Mouse (Mus musculus) A20 (cell line): Measurements from ENCODE around the gene P4htm.

ENCODE experiments used
- DNase-seq: peaks from one replicate; pipeline ENCODE4 v3.0.0-alpha.2; 2011; ENCODE audit warnings: low read depth, low spot score

P4htm gene

DNA sequence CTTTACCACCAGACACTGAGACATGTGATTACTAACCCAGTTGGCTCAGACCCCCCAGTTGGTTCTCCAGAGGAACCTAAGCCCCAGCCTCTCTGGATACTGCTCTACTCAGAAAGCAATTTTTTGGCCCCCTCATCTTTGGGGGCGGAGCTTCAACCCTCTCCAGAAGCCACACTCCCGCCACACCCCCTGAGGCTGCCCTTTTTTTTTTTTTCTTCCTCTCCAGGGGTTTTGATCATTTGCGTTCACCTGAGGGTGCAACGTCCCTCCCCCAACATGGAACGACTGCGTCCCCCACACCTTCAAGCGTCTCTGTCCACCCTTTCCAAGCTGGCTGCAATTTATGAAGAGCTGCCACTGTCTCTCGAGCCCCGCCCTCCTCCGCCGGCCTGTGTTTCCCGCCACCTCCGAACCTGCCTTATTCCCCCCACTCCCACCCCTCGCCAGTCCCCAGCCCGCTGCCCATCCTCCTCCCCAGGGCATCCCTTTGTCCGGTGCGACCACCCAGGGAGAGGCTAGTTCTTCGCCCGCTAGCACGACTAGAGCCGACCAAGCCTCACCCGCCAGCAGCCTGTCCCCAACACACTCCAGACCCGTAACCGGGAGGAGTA, 19.4 kb downstream of the P4htm start:
- DNase-seq = peak; percentile 68

- no peak for DNase-seq
Measured at GRCm38 (mm10) chr9:108577025-108577424, 20.4 kb downstream of the P4htm start.

DNA sequence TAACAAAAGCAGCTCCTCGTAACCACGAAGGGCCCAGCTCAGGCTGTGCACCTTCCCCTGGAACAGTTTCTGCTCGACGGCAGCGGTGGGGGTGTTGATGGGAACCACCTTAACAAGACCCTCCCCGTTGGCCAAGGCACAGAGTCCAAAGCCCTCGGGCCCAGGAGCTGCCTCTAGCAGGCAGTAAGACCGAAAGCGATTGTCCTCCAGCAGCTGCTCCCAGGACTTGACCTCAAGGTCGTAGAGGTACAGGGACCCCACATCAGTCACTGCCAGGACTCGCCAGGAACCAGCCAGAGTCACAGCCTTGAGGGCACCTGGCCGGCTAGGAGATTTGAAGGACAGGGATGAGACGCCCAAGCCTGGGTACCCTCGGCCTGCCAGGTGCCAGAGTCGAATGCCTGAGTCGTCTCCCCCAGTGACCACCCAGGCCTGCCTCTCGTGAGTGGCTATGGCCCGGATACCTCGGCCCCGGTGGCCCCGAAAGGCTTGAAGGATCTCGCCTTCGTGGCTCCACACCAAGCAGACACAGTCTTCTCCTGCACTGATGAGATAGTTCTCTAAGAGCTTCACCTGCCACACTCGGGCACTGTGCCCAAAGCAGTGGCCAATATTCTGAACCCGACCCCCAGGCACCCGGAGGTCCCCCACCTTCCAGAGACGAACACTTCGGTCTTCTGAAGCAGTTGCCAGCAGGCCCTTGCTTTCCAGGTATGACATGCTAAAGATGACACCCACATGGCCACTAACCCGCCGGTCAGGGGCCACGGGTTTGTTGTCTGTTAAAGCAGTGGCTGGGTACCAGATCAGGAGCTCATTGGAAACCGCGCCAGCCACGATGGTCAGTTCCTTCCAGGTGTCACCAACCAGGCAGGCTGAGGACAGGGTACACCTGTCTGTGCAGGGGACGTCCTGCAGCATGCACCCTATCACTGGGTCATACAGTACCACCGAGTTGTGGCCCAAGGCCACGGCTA, 21.9 kb downstream of the P4htm start:
- DNase-seq = no peak

DNA sequence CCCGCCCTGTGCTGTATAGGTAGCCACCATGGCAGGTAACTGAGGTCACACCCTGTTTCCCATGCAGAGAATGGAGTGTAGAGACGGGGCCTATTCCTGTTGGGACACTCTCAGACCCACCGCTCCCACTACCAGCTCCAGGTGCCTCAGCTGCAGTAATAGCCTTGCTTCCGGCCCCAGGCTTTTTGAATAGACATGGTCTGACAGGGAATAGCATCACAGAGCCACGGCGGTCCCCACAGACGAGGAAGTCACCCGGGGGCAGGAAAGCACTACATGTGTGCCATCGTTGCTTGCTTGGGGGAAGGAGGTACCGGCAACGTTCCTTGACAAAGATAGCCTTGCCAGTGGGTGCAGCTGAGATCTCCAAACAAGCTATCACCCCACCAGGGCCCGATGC, 22.5 kb downstream of the P4htm start:
- DNase-seq = no peak

DNA sequence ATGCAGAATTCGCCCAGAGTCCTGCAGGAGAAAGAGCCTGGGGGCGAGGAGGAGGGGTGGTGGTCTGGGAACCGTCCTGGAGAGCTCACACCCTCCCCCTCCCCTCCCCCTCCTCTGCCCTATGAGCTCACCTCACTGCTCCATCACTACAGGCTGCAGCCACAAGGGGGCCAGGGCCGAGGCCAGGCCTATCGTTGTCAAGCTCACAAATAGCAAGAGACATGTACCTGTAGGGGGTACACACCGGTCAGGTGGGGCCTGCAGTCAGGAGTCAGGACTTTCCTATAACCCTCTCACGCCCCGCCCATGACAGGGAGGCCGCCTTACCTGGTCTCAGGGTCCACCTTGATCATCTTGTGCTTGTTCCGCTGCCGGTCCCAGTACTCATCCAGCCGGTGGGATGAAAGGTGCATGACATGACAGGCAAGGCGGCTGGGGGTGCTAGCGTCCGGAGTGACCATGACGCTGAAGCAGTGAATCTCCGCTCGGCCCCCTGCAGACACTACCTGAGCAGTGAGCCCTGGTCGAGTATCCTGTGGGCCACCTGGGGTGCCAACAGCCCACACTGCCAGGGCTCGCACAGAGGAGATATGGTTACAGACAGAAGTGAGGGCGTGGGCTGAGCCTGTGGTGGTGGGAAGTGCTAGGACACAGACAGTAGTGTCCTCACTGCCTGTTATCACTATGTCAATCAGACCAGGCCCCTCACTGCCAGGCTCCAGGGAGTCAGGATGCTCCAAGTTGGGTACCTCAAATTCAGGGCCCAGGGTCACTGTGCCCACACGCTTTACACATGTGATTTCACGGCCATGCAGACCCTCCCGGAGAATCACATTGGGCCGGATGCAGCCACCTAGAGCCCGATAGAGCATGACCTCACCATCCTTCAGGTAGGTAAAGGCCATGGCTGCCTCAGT, 23.4 kb downstream of the P4htm start:
- peak; percentile 78 for DNase-seq

- no peak for DNase-seq
Measured at GRCm38 (mm10) chr9:108572321-108572720, 25.1 kb downstream of the P4htm start.

- DNase-seq = no peak
Measured at GRCm38 (mm10) chr9:108571401-108571973, 26.0 kb downstream of the P4htm start.

- DNase-seq = peak; percentile 91
Measured at GRCm38 (mm10) chr9:108570207-108570896, 27.1 kb downstream of the P4htm start.

DNA sequence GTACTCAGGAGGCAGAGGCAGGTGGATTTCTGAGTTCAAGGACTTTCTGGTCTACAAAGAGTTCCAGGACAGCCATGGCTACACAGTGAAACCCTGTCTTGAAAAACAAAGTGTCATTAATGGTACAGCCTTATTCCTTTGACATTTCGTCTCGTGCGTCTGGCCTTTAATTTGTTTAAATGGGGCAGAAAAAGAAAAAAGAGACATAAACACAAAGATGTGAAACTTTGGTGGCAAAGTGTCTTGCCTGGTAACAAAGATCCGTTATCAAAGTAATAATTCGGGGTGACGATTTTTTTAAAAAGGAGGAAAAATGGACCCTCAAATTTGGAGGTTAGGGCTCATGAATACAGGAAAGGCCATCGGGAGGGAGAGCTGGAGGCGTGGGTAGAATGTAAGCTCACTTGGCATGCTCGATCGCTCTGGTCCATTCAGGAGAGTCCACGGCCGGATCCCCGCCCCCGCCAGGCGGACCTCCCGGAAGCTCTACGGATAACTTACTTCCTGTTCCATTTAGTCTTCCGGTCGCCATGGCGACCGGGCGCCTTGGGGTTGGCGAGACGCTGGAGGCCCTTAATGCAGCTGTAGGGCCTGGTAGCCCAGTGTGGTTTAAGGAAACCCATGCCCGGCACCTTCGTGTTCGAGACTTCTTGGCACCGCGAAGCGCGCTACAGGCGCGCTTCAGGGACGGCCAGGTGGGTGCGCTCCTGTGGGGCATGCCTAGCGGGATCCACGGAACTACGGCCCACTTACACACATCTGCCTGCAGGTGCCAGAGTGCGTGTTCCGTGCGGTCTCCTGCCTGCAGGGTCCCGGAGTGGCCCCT, 27.9 kb downstream of the P4htm start, which contains the start of gene Dalrd3:
Gene Dalrd3 (plus strand): TSS at position 506 of the 826 bp plus-strand sequence.
- peak; percentile 98 for DNase-seq

DNA sequence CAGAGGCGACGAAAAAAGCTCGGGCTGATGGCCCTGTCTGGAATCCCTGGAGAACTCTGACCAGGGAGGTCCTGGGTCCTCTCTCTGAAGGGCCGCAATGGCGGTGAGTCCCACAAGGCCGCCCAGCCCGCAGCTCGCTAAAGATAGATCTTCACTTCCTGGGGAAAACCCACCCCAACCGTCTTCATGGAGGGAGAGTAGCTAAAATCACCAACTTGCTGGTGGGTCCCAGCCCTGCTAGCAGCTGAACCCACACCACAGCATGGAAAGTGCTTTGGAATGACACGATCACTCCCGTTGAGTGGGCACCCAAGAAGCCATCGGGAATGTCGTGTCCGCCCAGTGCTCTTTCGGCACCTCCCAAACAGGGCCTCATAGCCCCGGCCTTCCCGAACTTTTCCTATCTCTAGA, 29.0 kb downstream of the P4htm start:
- peak; percentile 70 for DNase-seq

DNA sequence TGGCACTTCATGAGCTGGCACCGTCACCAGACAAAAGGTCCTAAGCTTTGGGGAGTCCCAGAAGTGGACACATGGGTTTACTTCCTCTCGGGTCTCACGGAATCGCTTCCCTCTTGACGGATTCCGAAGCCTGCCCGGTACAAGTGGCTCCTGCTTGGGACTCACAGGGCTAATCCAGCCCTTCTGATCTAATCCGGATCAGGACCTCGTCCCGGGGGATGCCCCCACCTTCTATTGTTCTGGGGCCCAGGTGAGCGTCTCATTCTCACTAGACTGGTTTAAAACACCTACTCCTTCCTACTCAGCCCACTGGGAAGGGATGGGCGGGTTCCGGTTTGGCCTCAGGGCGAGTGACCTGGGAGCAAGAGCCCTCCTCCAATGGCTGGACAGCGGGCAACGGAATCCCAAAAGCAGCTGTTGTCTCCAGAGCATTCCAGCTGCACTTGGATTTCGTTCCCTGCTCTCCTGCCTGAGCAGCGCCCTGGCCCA, 29.5 kb downstream of the P4htm start:
- DNase-seq = no peak

- DNase-seq = peak; percentile 98
Measured at GRCm38 (mm10) chr9:108566815-108567776, 30.4 kb downstream of the P4htm start, which contains the start of gene Ndufaf3. TSS of gene Ndufaf3 (minus strand) at chr9:108567434.

DNA sequence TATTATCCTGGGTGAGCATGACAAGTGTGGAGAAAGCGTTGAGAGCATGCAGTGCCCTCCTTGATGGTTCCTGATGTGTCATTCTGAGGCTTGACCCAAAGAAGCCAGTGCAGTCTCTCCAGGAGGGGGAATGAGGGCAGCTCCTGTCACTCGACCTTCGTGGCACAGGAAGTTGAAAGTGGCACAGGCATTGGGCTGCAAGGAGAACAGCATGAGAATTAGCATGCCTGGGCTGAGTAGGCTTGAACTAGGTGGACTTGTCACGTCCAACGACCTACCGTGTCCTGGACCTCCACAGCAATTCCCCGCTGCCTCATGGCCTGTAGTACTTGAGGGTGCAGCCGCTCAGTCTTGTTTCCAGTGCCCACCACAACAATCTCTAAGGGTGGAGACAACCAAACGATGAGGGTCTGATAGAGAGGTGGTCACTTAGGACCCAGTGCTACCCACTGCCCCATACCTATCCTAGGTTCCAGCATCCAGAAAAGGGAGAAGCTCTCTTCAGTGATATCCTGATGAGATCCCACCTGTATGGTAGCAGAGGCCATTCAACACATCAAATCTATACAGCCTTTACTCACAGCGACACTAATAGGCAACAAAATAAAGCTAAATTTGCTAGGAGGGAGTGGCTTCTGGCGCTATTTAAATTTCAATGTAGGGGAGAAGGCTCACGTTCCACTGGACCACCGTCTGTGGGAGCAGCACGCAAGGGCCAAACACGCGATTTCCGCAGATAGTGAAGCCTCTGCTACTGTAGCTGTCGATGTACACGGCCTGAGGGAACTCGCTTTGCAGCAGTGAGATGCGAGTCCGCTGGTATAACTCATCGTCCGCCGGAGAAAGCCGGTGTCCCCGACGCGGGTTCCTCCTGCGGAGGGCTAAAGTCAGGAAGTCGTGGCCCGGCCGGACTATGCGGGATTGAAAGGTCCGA, 31.3 kb downstream of the P4htm start:
- no peak for DNase-seq

- no peak for DNase-seq
Measured at GRCm38 (mm10) chr9:108564131-108564530, 33.3 kb downstream of the P4htm start.

GRCm38 (mm10) chr9:108563671-108564070, 33.8 kb downstream of the P4htm start:
- no peak for DNase-seq

DNA sequence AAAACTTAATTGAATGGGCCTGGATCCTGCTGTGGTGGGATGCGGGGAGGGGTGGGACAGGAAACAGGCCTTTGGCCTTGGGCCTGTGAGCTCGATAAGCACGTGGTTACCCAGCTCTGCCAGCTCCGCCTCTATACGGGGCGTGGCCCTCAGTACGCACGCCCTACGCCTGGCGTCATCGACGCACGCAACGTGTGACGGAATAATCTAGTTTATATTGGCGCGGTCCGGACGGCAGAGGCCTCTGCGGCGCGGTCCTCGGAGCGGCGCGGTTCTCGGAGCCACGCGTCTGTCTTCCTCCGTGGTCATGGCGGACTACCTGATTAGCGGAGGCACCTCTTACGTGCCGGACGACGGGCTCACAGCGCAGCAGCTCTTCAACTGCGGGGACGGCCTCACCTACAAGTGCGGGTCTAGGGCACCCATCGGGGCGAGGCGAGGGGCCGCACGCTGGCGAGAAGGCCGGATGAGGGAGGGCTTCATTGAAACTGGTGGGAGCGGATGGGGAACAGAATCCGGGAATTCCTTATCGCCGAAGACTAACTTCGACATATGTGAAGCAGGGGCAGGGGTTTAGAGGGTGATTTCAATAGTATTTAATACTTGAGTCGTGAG, 37.1 kb downstream of the P4htm start, which contains the start of gene Impdh2:
Gene Impdh2 (plus strand): TSS at position 60 of the 615 bp plus-strand sequence.
- peak; percentile 99 for DNase-seq

DNA sequence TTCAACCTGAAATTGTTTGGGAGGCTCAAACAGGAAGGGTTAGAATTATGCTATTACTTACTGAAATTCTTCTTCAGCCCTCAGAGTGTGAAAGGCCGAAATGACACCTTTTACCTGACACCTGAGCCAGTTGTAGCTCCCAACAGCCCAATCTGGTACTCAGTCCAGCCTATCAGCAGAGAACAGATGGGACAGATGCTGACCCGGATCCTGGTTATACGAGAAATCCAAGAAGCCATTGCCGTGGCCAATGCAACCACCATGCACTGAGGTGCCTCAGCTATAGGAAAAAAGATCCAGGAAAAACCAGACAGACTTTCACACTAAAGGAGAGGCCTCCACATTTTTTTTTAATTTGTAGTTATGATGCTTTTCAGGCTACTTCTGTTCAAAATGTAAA, 38.3 kb downstream of the P4htm start:
- DNase-seq = no peak
